ENCODE assay signal across 12 mouse cellular contexts in the genomic region with DNA sequence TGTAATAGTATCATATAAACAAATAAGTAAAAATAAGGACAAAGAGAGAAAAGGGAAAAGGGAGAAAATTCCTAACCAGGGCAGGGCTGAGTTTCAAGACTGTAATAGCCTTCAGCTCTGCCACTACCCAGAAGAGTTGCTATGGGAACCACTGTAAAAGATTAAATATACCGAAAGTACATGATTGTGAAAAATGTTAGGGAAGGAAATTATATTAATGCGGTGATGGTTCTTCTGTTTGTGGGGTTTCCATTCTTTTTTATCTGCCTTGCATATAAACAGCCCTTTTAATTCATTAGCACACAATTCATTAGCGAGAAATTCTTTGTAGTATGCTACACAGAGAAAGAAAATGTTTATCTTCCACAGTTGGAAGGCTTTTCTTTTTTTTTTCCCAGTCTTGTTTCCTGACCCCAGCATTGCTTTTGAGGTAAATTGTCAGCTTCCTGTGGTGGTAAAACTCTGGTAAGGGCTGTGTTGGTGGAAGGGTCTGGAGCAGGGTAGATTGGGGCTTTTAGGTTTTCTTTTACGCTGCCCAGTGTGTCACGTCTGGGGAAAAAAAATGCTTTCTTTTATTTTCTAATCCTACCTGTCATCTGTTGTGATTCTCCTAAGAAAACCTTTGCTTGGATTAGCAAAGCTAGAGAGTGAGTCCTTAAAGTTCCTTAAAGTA.
DNase-seq lines count a peak whose midpoint lies in the region; ATAC-seq and TF ChIP-seq lines count a peak whose summit lies in the region.
"Had no signal": no experiment of that assay in that cellular context is flagged by ENCODE, and none has a peak within 500 bp of the region (broad histone marks: within the 10 kb centered on the region; RNA-seq: fewer than 3 reads in every experiment).

No protein-coding gene starts in this region.

- no peak overlapping the region for H3K4me3 ChIP-seq in hindbrain, embryonic 14.5 days (replicated peaks; ENCODE audit: low read length)
- H3K4me3 ChIP-seq in hindbrain, embryonic 12.5 days: no peak overlapping the region
- H3K4me3 ChIP-seq in lung, postnatal 0 days (ENCODE audit: low read depth, low read length): no peak overlapping the region
- H3K4me3 ChIP-seq: liver, embryonic 13.5 days; neural tube, embryonic 15.5 days had no signal

- H3K36me3 ChIP-seq in hindbrain, embryonic 14.5 days (replicated peaks; ENCODE audit: control insufficient read depth, insufficient read depth): no peaks in the 10 kb centered on the region
- H3K36me3 ChIP-seq in hindbrain, embryonic 12.5 days: no peaks in the 10 kb centered on the region
- no peaks in the 10 kb centered on the region for H3K36me3 ChIP-seq in lung, postnatal 0 days (ENCODE audit: insufficient read depth, low read length)
- H3K36me3 ChIP-seq: liver, embryonic 13.5 days; neural tube, embryonic 15.5 days had no signal

- peak overlapping the region; percentile 57 for H3K27ac ChIP-seq in hindbrain, embryonic 14.5 days
- H3K27ac ChIP-seq in hindbrain, embryonic 12.5 days: no peak overlapping the region
- H3K27ac ChIP-seq in lung, postnatal 0 days (ENCODE audit: low read length): peak overlapping the region; percentile 34; the same call in 1 of the 2 replicates
- H3K27ac ChIP-seq: liver, embryonic 13.5 days; neural tube, embryonic 15.5 days had no signal

- no peak for ATAC-seq in hindbrain, embryonic 14.5 days (ENCODE audit: low FRiP score)
- ATAC-seq in hindbrain, embryonic 12.5 days (ENCODE audit: low FRiP score): no peak
- no peak for ATAC-seq in lung, postnatal 0 days
- peak; percentile 53; the same call in 1 of the 2 replicates for ATAC-seq in granulocyte monocyte progenitor cell, adult 5-6 weeks (replicated peaks; ENCODE audit: poor library complexity, severe bottlenecking)
- 0 out of 2 replicates have a peak, but pooled peaks have one; percentile 30 for ATAC-seq in megakaryocyte progenitor cell, adult 5-6 weeks (replicated peaks; ENCODE audit: poor library complexity)
- ATAC-seq: CD4-positive, CD25-positive, alpha-beta regulatory T cell, adult 4 months had no signal

- TF ChIP-seq CTCF in lung, postnatal 0 days (IDR thresholded peaks at IDR 0.05): no peak

- no peak for TF ChIP-seq EP300 in lung, postnatal 0 days (IDR thresholded peaks at IDR 0.05)

- H3K27me3 ChIP-seq in hindbrain, embryonic 14.5 days (ENCODE audit: control insufficient read depth, insufficient read depth, low read length): no peaks in the 10 kb centered on the region
- no peaks in the 10 kb centered on the region for H3K27me3 ChIP-seq in hindbrain, embryonic 12.5 days
- no peaks in the 10 kb centered on the region for H3K27me3 ChIP-seq in lung, postnatal 0 days (replicated peaks; ENCODE audit: insufficient read depth, low read length)
- H3K27me3 ChIP-seq: liver, embryonic 13.5 days; neural tube, embryonic 15.5 days had no signal

- no peak overlapping the region for H3K4me2 ChIP-seq in hindbrain, embryonic 14.5 days (replicated peaks)
- no peak overlapping the region for H3K4me2 ChIP-seq in hindbrain, embryonic 12.5 days (replicated peaks)
- no peak overlapping the region for H3K4me2 ChIP-seq in lung, postnatal 0 days (replicated peaks; ENCODE audit: low read depth, low read length)
- H3K4me2 ChIP-seq: liver, embryonic 13.5 days; neural tube, embryonic 15.5 days had no signal

- no peaks in the 10 kb centered on the region for H3K9me3 ChIP-seq in hindbrain, embryonic 14.5 days (ENCODE audit: control insufficient read depth, low read length)
- H3K9me3 ChIP-seq in hindbrain, embryonic 12.5 days (replicated peaks): no peaks in the 10 kb centered on the region
- H3K9me3 ChIP-seq in lung, postnatal 0 days (ENCODE audit: low read length): no peaks in the 10 kb centered on the region
- H3K9me3 ChIP-seq: liver, embryonic 13.5 days; neural tube, embryonic 15.5 days had no signal

- H3K9ac ChIP-seq in hindbrain, embryonic 14.5 days: no peak overlapping the region
- H3K9ac ChIP-seq in hindbrain, embryonic 12.5 days: no peak overlapping the region
- H3K9ac ChIP-seq in lung, postnatal 0 days (replicated peaks; ENCODE audit: low read depth): no peak overlapping the region
- H3K9ac ChIP-seq: liver, embryonic 13.5 days; neural tube, embryonic 15.5 days had no signal

- peaks cover 11% of the 10 kb centered on the region for H3K4me1 ChIP-seq in hindbrain, embryonic 14.5 days (replicated peaks; ENCODE audit: control insufficient read depth, insufficient read depth, low read length)
- H3K4me1 ChIP-seq in hindbrain, embryonic 12.5 days: no peaks in the 10 kb centered on the region
- H3K4me1 ChIP-seq in lung, postnatal 0 days (ENCODE audit: insufficient read depth, low read depth, low read length): no peaks in the 10 kb centered on the region
- H3K4me1 ChIP-seq: liver, embryonic 13.5 days; neural tube, embryonic 15.5 days had no signal

- WGBS in hindbrain, embryonic 14.5 days: 59% methylated on average over 5 of the region's 5 CpGs
- 70% methylated on average over 5 of the region's 5 CpGs for WGBS in hindbrain, embryonic 12.5 days
- WGBS in lung, postnatal 0 days: 24% methylated on average over 5 of the region's 5 CpGs

- DNase-seq in hindbrain, embryonic 14.5 days (ENCODE audit: low spot score): no peak
- peak; percentile 66 for DNase-seq in lung, postnatal 0 days (ENCODE audit: low spot score)
- DNase-seq in lung, adult 18-20 months: no peak
- DNase-seq in adrenal gland, postnatal 14 days: no peak
- DNase-seq: adrenal gland, adult 2 months; cerebellum, adult 2 months; liver, embryonic 13.5 days had no signal

Comparison
In these comparisons a context has a peak if more than half of its experiments do, and no peak if none do; other contexts are left out.
1. ATAC-seq: peak in granulocyte monocyte progenitor cell, adult 5-6 weeks (single experiment) and megakaryocyte progenitor cell, adult 5-6 weeks (single experiment); none in hindbrain, embryonic 14.5 days (single experiment), hindbrain, embryonic 12.5 days (single experiment) and lung, postnatal 0 days (single experiment).